Mouse (Mus musculus) small intestine, adult 10 weeks (tissue): ENCODE data around the gene Gm10153. TPM values are rescaled to one million over a fixed set of nuclear protein-coding genes. Genes with fewer than 3 reads are reported as not detected.

Experiments
- polyA plus RNA-seq: library from polyadenylated mRNA; stranded (reverse); fragments of 350-450 nt; fragmentation: Illumina TruSeq; extraction: RNeasy Lipid Tissue Mini Kit (QIAGEN cat#74804); gene quantifications from one replicate; pipeline ENCODE4 v1.2.3, GENCODE M21; 2014; ENCODE audit warnings: low replicate concordance

The Gm10153 gene
- not detected for polyA plus RNA-seq

DNA sequence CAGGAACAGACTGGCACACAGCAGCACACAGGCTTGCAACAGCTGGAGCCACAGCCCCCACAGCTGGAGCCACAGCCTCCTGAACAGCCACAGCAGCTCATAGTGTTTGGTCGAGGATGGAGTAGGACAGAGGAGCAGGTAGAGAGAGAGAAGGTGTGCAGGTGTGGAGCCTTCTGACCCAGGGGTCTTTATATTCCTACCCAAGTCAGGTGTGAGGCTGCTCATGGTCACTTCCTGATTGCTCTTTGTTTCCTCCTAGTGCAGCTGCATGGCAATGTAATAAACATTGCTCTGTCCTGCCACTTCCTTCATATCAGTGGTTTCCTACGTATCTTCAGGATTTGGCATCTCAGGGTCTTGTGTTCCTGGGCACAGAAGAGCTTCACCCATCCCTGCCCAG, at the start of gene Gm10153:
TSS of gene Gm10153 (minus strand) at position 101 of the 400 bp plus-strand sequence.

DNA sequence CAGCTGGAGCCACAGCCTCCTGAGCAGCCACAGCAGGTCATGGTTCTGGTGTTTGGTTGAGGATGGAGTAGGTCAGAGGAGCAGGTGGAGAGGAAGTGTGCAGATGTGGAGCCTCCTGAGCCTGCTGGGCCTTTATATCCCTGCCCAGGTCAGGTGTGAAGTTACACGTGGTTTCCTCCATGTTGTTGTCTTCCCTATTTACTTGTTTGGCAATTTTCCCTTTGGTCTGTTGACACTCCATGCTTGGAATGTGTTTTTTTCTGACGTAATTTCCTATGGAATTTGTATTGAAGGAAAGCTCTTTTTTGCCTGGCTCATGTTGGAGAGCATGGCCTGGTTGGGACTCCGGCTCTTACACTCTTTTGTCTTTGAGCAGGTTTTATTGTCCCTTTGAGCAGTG, 39.7 kb upstream of the Gm10153 start, which contains the start of gene Krtap5-5:
TSS of gene Krtap5-5 (minus strand) at position 101 of the 400 bp plus-strand sequence.

DNA sequence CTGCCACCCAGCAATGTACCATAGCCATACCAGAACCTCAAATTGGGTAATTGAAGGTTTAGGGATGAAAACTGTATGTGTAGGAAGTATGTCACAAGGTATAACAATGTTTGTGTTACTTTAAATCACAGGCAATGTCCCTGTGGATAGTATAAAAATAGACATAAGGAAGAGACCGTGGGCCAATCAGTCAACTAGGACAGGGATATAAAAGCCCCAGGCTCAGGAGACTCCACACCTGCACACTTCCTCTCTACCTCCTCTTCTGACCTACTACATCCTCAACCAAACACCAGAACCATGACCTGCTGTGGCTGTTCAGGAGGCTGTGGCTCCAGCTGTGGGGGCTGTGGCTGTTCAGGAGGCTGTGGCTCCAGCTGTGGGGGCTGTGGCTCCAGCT, 21.4 kb upstream of the Gm10153 start, which contains the start of gene Gm7579:
TSS of gene Gm7579 (plus strand) at position 301 of the 400 bp plus-strand sequence.

DNA sequence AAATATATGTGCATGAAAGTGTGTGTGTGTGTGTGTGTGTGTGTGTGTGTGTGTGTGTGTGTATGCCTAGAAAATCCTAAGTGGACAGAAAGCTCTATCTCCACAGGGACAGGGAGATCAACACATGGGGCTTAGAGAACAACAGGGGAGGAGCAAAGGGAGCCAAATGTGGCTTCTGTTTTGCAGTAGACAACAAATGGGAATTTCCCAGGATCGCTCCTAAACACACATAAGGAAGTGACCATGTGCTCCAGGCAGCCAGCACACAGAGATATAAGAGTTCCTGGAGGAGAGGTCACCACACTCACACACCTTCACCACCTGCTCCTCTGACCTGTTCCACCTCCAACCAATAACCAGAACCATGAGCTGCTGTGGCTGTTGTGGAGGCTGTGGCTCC, 10.9 kb upstream of the Gm10153 start, which contains the start of gene Krtap5-3:
TSS of gene Krtap5-3 (plus strand) at position 301 of the 400 bp plus-strand sequence.

DNA sequence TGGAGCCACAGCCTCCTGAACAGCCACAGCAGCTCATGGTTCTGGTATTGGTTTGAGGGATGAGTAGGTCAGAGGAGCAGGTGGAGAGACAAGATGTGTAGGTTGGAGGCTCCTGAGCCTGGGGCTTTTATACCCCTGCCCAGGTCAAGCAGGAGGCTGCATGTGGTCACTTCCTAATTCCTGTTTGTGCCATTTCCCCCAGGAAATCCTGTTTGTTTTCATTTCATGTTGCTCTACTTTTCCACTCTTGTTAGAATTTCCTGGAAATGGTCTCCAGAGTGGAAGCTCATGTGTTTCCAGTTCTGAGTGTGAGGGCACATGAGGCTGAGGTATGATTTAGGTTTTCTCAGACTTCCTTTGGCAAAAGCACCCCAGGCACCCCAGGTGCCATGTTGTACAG, 14.3 kb downstream of the Gm10153 start, which contains the start of gene Krtap5-2:
TSS of gene Krtap5-2 (minus strand) at position 101 of the 400 bp plus-strand sequence.

DNA sequence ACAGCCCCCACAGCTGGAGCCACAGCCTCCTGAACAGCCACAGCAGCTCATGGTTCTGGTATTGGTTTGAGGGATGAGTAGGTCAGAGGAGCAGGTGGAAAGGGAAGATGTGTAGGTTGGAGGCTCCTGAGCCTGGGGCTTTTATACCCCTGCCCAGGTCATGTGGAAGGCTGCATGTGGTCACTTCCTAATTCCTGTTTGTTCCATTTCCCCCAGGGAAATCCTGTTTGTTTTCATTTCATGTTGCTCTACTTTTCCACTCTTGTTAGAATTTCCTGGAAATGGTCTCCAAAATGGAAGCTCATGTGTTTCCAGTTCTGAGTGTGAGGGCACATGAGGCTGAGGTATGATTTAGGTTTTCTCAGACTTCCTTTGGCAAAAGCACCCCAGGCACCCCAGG, 24.6 kb downstream of the Gm10153 start, which contains the start of gene Gm4553:
TSS of gene Gm4553 (minus strand) at position 101 of the 400 bp plus-strand sequence.

DNA sequence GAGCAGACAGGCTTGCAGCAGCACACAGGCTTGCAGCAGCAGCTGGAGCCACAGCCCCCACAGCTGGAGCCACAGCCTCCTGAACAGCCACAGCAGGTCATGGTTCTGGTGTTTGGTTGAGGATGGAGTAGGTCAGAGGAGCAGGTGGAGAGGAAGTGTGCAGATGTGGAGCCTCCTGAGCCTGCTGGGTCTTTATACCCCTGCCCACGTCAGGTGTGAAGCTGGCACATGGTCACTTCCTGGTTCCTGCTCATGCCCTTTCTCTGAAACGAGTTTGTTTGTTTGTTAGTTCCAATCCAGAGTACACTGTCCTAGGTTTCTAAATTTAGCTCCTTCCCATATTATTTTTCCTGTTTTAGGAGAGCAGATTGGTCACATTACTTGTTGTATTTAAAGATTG, 33.2 kb downstream of the Gm10153 start, which contains the start of gene Gm29735:
TSS of gene Gm29735 (minus strand) at position 101 of the 400 bp plus-strand sequence.

DNA sequence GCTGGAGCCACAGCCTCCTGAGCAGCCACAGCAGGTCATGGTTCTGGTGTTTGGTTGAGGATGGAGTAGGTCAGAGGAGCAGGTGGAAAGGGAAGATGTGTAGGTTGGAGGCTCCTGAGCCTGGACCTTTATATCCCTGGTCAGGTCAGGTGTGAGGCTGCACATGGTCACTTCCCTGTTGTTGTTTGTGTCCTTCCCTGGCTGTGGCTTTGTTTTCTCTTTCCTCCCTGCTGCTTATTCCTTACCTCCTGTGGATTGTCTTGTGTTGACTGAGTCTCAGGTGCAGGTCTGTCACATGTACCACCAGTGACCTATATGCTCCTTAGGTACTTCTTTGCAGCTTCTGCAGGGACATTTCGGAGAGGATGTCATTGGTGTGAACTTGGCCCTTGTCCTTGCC, 45.7 kb downstream of the Gm10153 start, which contains the start of gene Gm45337:
TSS of gene Gm45337 (minus strand) at position 101 of the 400 bp plus-strand sequence.

Other genes with a start within 250 kb of the Gm10153 start
- 0.19 TPM for gene Brsk2, start 240.6 kb downstream of the Gm10153 start, polyA plus RNA-seq
- 6.8 TPM for gene Mob2, start 129.3 kb downstream of the Gm10153 start, polyA plus RNA-seq
- 0.26 TPM for gene Dusp8, start 94.5 kb downstream of the Gm10153 start, polyA plus RNA-seq
- gene Gm45618, start 69.7 kb downstream of the Gm10153 start, polyA plus RNA-seq, result not detected
- gene Gm39115, start 54.4 kb downstream of the Gm10153 start, polyA plus RNA-seq, result not detected
- gene Gm45337, start 45.8 kb downstream of the Gm10153 start, polyA plus RNA-seq, result not detected
- gene Gm29735, start 33.3 kb downstream of the Gm10153 start, polyA plus RNA-seq, result not detected
- not detected for gene Gm4553, start 24.6 kb downstream of the Gm10153 start, polyA plus RNA-seq
- not detected for gene Krtap5-2, start 14.4 kb downstream of the Gm10153 start, polyA plus RNA-seq
- not detected for gene Krtap5-3, start 11.0 kb upstream of the Gm10153 start, polyA plus RNA-seq
- gene Gm7579, start 21.5 kb upstream of the Gm10153 start, polyA plus RNA-seq, result not detected
- gene Krtap5-5, start 39.6 kb upstream of the Gm10153 start, polyA plus RNA-seq, result not detected
- gene Gm40460, start 50.7 kb upstream of the Gm10153 start, polyA plus RNA-seq, result not detected
- not detected for gene Gm2431, start 68.0 kb upstream of the Gm10153 start, polyA plus RNA-seq
- not detected for gene Gm4559, start 84.0 kb upstream of the Gm10153 start, polyA plus RNA-seq
- gene Krtap5-1, start 106.7 kb upstream of the Gm10153 start, polyA plus RNA-seq, result not detected
- gene Krtap5-4, start 113.2 kb upstream of the Gm10153 start, polyA plus RNA-seq, result not detected
- gene Ifitm10, start 183.4 kb upstream of the Gm10153 start, polyA plus RNA-seq, result not detected
- 3.2 TPM for gene Gm49369, start 192.3 kb upstream of the Gm10153 start, polyA plus RNA-seq
- 5.2 TPM for gene Ctsd, start 197.6 kb upstream of the Gm10153 start, polyA plus RNA-seq
- not detected for gene Syt8, start 244.5 kb upstream of the Gm10153 start, polyA plus RNA-seq